Mouse (Mus musculus) E14TG2a.4 (cell line): ENCODE results near the gene Cd72.

Source experiments
- CTCF ChIP-seq: conservative IDR thresholded peaks from 2 replicates; pipeline ENCODE4 v1.5.1; 2014; ENCODE audit warnings: low read length
- NANOG ChIP-seq: IDR thresholded peaks from 2 replicates; pipeline ENCODE4 v1.6.1; 2014; ENCODE audit warnings: borderline replicate concordance, low read length, mixed read lengths
- POU5F1 ChIP-seq: IDR thresholded peaks from 2 replicates; pipeline ENCODE4 v1.6.1; 2014; ENCODE audit warnings: low read length, borderline replicate concordance

DNA sequence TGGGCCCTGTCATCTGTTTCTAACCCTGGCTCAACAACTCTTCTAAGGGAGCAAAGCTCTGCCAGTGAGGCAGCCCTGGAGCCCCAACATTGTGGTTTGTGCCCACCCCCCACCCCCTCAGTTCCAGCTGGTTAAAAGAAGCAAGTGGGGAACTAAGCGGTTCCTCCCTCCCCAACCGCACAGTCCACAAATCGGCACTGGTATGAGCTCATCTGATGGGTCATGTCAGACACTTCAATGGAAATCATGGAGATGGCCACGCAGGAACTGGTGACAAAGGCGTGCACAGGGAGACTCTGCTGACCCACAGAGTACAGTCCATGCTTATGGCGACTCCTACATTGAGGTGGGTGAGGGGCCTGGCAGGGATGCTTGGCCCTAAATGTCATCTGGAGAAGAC lies 11.5 kb upstream of the Cd72 start:
- TF ChIP-seq CTCF (no peak), NANOG (no peak), POU5F1 (no peak)
